Mouse (Mus musculus) right cerebral cortex, postnatal 4 days (tissue): ENCODE measurements around the gene Slc6a6.

ENCODE experiments used
- DNase-seq: peaks from one replicate; pipeline ENCODE4 v3.0.0-alpha.2; 2022

The Slc6a6 gene

GRCm38 (mm10) chr6:91795640-91796039, 111.8 kb downstream of the Slc6a6 start:
- no peak for DNase-seq

- DNase-seq = no peak
Measured at GRCm38 (mm10) chr6:91796064-91796463, 112.2 kb downstream of the Slc6a6 start.

- no peak for DNase-seq
Measured at GRCm38 (mm10) chr6:91796736-91797135, 112.9 kb downstream of the Slc6a6 start.

- DNase-seq = no peak
Measured at GRCm38 (mm10) chr6:91798496-91798895, 114.6 kb downstream of the Slc6a6 start.

GRCm38 (mm10) chr6:91804177-91804576, 120.3 kb downstream of the Slc6a6 start:
- DNase-seq = no peak

GRCm38 (mm10) chr6:91807169-91807568, 123.3 kb downstream of the Slc6a6 start:
- peak; percentile 60 for DNase-seq

- DNase-seq = no peak
Measured at GRCm38 (mm10) chr6:91808022-91808421, 124.2 kb downstream of the Slc6a6 start.
